Mouse (Mus musculus) granulocyte monocyte progenitor cell, adult 5-6 weeks (primary cell): ENCODE measurements at regions not wholly inside any gene's neighbourhood (a gene's known extent, or its start where the extent isn't known, plus 50 kb on each side); places are given as distances from the start of the nearest gene placed in this dataset.
"Not testable (repeated sequence)": the region's sequence is repeated elsewhere in the genome, so short reads cannot be mapped to it uniquely, and the experiment has no call there.

Source experiments
- ATAC-seq: replicated peaks from 2 replicates; pipeline ENCODE4 v1.8.0; 2016; ENCODE audit warnings: mild to moderate bottlenecking, moderate TSS enrichment, inconsistent platforms; ENCODE audit not compliant: poor library complexity, severe bottlenecking

GRCm38 (mm10) chr2:166289198-166289597, 133.7 kb upstream of the Sulf2 start:
- peak; percentile 57 for ATAC-seq

DNA sequence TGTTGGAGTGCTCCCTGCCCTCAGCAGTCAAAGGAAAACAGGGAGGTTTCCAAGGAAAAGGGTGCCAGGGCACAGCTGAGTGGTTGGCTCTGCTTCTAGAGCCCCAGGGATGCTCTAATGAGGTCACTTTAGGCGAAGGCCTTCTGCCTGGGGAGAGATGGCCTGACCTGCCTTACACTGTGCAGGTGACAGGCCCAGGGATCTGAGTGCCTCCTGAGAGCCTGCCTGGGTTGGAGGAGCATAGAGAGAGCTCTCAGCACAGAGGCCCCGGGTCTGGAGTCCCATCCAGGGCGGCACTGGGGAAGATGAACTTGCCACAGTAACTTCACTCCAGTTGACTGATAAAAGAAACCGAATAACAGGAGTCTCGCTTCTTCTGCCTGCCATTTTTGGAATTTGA, 125.7 kb upstream of the Sulf2 start:
- ATAC-seq: not testable (repeated sequence)

DNA sequence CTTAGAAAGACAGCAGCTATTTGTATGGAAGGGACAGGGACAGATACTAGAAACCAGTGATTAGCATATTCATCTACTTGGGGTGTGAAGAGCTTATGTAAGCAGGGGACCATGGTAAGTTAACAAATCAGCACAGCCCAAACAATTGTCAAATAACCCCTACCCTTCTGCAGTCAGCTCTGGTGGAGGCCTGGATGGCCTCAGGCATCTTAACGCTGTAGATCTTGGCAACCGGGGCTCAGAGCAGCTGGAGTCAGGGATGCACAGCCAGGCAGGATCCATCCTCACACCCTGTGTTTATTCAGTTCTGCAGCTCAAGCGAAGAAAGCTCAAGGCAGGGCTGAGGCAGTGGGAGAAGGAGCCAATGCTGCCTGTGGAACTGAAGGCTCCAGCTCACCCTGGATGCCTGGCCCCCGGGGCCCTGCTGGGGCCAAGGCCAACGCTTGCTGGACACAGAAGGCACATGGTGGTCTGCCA, 125.2 kb upstream of the Sulf2 start:
- no peak for ATAC-seq

DNA sequence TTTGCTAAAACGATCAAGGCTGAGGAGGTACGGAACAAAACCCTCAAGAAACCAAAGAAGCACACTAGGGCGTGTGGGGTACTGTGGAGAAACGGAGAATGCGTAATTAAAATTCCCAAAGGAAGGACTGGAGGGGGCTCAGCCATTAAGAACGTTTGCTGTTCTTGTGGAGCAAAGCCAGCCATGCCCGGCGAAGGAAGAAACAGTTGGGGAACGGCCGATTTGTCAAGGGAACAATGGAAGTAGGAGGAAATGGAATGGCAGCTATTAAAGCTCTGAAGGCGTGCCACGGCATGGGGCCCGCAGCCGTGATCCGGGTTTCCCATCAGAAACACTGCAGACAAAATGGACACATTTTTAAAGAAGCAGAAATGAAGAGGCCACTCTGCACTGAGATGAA, 124.2 kb upstream of the Sulf2 start:
- ATAC-seq: no peak

GRCm38 (mm10) chr2:166275398-166275797, 119.9 kb upstream of the Sulf2 start:
- peak; percentile 95 for ATAC-seq

DNA sequence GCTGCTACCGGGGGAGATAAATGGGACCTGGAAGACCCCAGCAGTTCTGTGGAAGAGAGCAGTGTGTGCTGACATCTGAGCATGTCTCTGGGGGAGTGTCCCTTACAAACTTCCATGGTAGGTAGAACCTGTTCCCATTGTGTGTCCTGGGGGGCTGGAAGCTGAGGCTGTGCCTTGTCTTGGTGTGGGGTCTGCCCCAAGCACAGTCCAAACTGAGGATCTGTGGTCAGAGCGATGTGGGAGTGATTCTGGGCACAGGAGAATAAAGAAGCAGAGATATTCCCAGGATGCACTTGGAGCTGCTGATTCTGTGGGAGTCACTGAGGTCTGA, 118.5 kb upstream of the Sulf2 start:
- no peak for ATAC-seq

DNA sequence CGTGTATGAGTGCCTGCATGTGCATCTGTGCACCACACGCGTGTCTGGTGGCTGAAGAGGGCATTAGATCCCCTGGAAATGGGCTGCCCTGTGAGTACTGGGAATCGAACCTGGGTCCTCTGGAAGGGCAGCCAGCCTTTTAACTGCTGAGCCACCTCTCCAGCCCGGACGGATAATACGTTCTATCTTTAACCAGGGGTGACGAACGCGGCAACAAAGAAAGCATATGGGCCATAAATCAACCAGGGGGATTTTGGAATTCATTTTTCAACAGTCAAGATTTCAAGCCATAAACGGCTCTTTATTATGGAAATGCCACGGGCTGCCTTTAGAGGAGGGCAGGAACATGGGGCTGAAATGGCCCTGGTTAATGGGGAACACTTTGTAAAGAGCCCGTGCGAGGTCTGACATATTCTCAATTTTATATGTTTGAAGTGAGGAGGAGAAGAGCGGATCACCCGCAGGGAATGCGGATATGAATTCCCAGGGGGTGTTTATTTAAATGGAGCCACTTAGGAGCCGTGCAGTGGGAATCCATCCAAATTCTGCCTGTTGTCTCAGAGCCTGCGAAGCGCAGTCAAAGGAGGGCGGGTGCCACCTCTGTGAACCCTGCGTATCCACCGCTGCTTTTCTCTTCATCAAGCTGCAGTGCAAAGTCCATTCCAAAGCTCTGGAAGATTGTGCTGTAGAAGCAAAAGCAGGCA, 118.0 kb upstream of the Sulf2 start:
- ATAC-seq: no peak

DNA sequence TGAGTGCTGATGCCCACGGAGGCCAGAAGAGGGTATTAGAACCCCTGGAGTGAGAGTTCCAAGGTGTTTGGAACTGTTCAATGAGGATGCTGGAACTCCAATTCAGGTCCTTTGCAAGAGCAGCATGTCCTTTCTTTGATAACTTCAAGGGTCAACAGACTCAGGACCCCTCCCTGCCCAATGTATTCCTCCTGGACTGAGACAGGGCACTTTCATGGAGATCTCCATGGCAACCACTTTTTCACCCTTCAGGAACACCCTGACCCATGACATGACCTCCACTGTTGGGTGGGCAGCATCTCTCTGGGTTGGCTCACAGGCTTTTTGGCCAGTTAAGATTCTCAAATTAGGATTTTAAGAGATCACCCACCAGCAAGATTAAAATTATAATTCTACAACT, 117.4 kb upstream of the Sulf2 start:
- ATAC-seq: no peak

DNA sequence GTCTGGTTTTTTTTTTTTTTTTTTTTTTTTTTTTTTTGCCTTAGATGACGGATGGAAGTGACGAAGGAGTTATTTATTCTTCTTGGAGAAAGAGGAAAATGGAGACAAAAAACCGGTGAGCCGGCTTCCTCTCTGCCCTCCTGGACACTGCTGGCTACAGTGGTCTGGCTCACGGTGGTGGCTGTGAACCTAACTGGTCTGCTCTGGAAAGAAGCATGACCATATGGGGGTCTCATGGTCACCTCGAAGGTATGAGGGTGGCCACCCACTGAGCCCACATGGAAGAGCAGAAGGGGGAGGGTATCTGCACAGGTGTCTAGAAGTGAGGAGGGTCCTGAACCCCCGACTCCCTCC, 116.7 kb upstream of the Sulf2 start:
- no peak for ATAC-seq

- ATAC-seq: no peak
Observed at GRCm38 (mm10) chr2:166271373-166272189, 116.1 kb upstream of the Sulf2 start.

DNA sequence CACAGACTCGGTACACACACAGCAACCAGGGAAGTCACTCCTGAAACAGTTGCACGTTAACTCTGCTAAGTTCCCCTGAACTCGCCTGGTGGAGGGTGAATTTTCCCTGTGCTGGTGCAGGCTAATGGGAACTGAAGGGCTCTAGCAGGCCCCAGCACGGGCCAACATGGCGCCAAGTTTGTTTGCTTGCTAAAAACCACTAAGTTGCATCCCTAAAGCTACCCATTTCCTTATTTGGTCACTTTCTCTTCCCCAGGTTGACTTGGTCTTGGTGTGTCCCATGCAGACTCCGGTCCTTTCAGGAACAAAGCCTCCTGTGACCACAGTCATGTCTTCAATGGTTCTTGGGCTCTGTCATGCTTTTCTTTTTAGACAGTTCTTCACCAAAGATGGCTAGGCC, 114.5 kb upstream of the Sulf2 start:
- peak; percentile 78 for ATAC-seq

DNA sequence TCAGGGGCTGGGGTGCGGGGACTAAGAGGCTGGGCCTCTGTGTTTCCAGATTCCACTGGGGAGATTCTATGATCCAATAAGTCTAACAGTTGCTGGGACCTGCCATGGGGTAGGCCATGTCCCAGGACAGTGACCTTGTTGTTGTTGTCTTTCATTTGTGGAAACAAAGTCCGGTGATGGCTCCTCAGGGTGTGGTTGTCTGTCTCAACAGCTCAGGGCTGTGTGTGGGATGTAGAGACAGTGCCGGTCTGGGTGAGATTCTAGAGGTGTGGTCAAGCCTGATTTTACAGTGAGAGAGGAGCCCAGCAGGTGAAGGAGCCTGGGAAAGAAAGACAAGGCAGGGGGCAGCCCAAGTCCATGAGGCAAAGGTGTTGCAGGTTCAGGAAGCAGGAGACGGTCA, 111.5 kb upstream of the Sulf2 start:
- no peak for ATAC-seq

DNA sequence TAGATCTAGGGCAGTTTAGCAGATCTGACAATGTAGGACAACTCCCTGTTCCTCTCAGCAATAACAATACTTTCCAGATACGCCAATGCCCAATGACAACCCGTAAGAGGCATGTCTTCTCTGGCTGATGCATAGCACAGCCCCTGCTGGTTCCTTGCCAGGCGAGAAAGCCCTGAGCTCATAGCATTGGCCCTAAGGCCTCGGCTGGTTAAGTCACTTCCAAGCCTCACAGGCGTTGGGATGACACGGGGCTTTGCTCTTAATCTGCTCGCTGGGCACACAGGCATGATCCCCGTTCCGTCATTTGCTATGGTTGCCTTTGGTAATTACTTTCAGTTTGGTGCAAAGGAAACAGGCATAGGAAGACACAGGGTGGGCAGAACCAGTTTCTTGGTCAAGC, 111.0 kb upstream of the Sulf2 start:
- no peak for ATAC-seq

GRCm38 (mm10) chr2:166264756-166265155, 109.3 kb upstream of the Sulf2 start:
- ATAC-seq: no peak

DNA sequence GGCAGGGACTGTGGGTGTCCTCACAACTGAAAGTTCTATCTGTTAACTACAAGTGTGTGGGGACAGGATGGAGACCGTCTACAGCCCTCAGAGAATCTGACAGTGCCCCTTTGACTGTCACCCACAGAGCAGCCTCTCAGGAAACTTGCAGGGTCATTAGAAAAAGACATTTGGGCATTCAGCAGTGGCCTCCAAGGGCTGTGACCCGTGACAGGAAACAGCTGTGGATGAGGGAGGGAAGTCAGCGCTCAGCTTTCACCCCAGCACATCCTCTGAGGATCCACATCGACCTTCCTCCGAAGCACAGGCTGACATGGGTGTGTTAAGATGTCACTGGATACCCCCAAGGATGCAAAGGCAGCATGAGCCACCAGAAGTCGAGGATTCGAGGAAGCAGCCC, 106.3 kb upstream of the Sulf2 start:
- ATAC-seq: peak; percentile 87

DNA sequence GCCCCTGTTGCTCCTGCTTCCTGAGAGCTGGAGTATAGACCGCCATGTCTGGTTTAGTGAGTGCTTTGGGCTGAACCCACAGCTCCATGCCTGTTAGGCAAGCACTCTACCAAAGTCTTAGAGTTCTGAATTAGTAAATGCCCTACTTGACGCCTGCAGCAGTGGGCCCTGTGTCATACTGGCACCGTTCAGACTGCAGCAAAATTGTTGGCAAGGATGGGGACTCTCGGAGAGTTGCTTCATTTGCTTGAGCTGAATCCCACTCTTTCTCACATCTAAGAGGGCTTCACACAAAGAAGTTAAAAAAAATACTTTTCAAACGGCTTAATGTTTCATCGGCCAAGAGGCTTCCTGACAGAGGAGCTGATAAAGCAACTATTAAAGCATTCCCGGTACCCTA, 105.6 kb upstream of the Sulf2 start:
- no peak for ATAC-seq

GRCm38 (mm10) chr2:166258771-166259180, 103.3 kb upstream of the Sulf2 start:
- no peak for ATAC-seq

- ATAC-seq: no peak
Observed at GRCm38 (mm10) chr2:166257666-166258065, 102.2 kb upstream of the Sulf2 start.

DNA sequence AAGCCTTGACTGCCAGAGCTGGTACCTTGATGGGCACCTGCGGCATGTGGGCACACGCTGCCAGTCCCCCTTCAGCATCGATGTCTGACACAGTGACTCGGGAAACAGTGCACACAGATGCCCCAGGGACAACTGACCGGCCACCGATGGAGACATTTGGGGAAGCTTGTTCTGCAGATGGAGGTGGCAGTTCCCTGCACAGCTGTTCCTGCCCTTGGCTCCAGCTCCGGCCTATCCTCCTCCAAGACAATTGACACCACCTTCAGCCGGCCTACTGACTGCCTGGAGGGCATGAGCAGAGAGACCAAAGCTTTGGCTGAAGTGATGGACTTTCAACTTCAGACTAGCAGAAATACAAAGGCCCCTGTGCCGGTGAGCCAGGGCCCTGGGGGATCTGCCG, 100.7 kb upstream of the Sulf2 start:
- no peak for ATAC-seq

DNA sequence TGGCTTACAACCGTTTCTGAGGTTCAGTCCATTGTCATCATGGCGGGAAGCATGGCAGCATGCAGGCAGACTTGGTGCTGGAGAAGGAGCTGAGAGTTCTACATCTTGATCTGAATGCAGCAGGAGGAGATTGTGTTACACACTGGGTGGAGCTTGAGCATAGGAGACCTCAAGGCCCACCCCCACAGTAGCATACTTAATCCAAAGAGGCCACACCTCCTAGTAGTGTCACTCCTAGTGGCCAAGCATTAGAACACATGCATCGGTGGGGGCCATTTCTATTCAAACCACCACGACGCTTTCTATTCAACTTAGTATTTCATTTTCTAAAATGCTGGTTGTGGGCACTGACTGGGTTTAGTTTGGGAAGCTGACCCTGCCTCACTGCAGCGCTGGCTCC, 99.1 kb upstream of the Sulf2 start:
- ATAC-seq: no peak

DNA sequence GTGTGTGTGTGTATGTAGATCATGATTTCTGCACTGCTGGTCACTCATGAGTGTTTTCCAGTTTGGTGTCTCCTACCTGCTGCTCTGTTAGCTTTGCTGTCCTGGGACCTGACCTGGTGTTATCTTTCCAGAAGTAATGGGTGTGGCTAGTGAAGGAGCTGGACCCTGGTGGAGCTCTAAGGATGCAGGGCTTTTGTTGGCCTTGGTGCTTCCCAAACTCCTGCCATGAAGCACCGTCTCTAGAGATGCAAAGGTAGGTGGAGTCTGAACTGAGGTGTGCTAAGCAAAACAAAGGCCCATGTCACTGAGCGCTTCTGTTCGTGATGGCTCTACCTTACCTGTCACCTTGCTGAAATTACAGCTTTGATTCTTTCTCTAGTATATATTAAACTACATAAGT, 96.6 kb upstream of the Sulf2 start:
- no peak for ATAC-seq

DNA sequence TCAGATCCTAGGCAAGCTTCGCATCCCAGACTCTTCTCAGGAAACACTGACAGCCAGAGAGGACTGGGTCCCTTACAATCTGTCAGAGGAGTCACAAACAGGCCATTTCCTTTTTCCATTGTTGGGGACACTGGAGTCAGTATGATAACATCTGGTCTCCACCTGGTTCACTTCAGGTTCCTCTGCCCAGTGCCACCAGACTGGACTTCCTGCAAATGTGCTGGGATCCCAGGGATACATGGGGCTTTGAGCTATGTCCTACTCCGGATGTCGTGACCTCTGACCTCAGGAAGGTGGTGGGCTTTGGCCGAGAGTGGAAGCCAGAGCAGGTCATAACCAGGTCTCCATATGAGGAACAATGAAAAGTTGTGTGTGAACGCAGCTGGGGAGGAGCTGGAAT, 96.0 kb upstream of the Sulf2 start:
- ATAC-seq: no peak
